Mouse (Mus musculus) adrenal gland (tissue): ENCODE data around the gene Sync.

Source experiments
- intact Hi-C: fragments of 180-260 bp; cut with DNase I; formaldehyde crosslinking; loops from one replicate; pipeline ENCODE4 v1.15.1; 2025
- long read RNA-seq, 2 experiments: library from polyadenylated mRNA; unstranded; transcript quantifications; one replicate each; pipeline ENCODE4 v2.0.0; 2020; ENCODE audit warnings: borderline replicate concordance in 1 of 2; ENCODE audit not compliant: insufficient replicate concordance in 1 of 2

The Sync gene
- long read RNA-seq, experiment 1, partial matches to known transcripts: 0 of 1 reads
- long read RNA-seq, experiment 1, other reads (novel, unspliced or antisense): 1 of 1 reads
- long read RNA-seq, experiment 2, partial matches to known transcripts: 0 of 1 reads
- long read RNA-seq, experiment 2, other reads (novel, unspliced or antisense): 1 of 1 reads

GRCm38 (mm10) chr4:129287472-129287981 is at the start of gene Sync:
Gene Sync (plus strand): TSS chr4:129287617.
- intact Hi-C loops: no loop called here

- intact Hi-C loops: no loop called here
Measured at GRCm38 (mm10) chr4:129237843-129238441, 49.5 kb upstream of the Sync start.

GRCm38 (mm10) chr4:129238579-129239016 is 48.8 kb upstream of the Sync start:
- intact Hi-C loops: no loop called here

- intact Hi-C loops: no loop called here
Measured at GRCm38 (mm10) chr4:129239075-129239474, 48.3 kb upstream of the Sync start.

GRCm38 (mm10) chr4:129241898-129242297 is 45.5 kb upstream of the Sync start:
- intact Hi-C loops: no loop called here

- intact Hi-C loops: no loop called here
Measured at GRCm38 (mm10) chr4:129242327-129242726, 45.1 kb upstream of the Sync start.

- intact Hi-C loops: no loop called here
Measured at GRCm38 (mm10) chr4:129242761-129243160, 44.7 kb upstream of the Sync start.

- intact Hi-C loops: no loop called here
Measured at GRCm38 (mm10) chr4:129244802-129245201, 42.6 kb upstream of the Sync start.

- intact Hi-C loops: no loop called here
Measured at GRCm38 (mm10) chr4:129246360-129247301, 40.8 kb upstream of the Sync start.

- intact Hi-C loops: no loop called here
Measured at GRCm38 (mm10) chr4:129247381-129248242, 39.8 kb upstream of the Sync start.

GRCm38 (mm10) chr4:129248243-129248767 is 39.1 kb upstream of the Sync start:
- intact Hi-C loops: no loop called here

- intact Hi-C loops: no loop called here
Measured at GRCm38 (mm10) chr4:129249288-129249687, 38.1 kb upstream of the Sync start.

- intact Hi-C loops: no loop called here
Measured at GRCm38 (mm10) chr4:129250759-129251481, 36.5 kb upstream of the Sync start.

GRCm38 (mm10) chr4:129251482-129252125 is 35.8 kb upstream of the Sync start:
- intact Hi-C loops: no loop called here

GRCm38 (mm10) chr4:129252492-129252891 is 34.9 kb upstream of the Sync start:
- intact Hi-C loops: no loop called here

- intact Hi-C loops: no loop called here
Measured at GRCm38 (mm10) chr4:129254571-129254970, 32.8 kb upstream of the Sync start.

- intact Hi-C loops: no loop called here
Measured at GRCm38 (mm10) chr4:129256450-129257380, 30.7 kb upstream of the Sync start.

GRCm38 (mm10) chr4:129259101-129259500 is 28.3 kb upstream of the Sync start:
- intact Hi-C loops: no loop called here
